Mouse (Mus musculus) cerebellum, adult 9-10 months (tissue): ENCODE measurements at regions not wholly inside any gene's neighbourhood (a gene's known extent, or its start where the extent isn't known, plus 50 kb on each side); places are given as distances from the start of the nearest gene placed in this dataset.

Experiments
- DNase-seq: peaks from one replicate; pipeline ENCODE4 v3.0.0; 2022

DNA sequence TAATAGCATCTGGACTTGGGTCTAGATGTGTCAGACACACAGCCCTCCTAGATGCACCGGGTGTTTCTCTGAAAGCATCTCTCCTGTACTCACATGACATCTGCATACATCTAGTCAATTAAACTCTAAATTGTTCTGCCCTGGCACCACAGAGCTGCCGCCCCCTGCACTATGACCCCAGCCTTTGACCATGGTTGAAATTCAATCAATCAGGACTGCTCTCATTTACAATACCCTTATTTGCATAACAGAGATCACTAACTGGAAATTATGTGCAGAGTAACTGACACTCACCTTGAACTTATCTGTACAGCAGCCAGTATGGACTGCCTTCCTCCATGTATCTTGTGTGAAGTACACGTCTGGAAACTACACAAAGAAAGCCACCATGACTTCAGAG lies 193.5 kb upstream of the Arpp21 start:
- no peak for DNase-seq

DNA sequence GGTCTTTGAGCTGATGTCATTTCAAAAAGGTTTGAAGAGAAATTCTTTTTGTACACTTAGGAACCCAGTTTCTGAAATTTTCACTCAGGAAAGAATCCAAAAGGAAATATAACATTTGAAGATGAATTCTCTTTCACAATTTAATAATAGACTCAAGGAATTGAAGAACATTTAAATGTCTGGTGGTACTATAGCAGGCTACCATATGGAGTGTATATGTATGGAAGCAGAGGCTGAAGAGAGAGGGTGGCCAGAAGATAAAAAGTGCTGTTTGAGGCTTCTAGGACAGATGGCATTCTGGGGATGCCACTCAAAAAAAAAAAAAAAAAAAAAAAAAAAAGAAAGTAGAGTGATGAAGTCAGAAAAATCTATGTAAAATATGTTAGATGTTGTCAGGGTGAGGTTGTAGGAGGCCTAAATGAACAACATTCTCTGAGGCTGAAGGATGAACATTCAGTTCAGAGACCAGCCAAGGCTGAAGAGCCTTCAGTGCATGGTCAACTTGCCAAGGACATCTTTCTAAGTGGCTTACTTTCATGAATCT lies 170.1 kb upstream of the Arpp21 start:
- no peak for DNase-seq

- no peak for DNase-seq
Measured at GRCm38 (mm10) chr9:112370746-112371145, 135.0 kb upstream of the Arpp21 start.

- no peak for DNase-seq
Measured at GRCm38 (mm10) chr9:112367291-112367690, 131.6 kb upstream of the Arpp21 start.

- DNase-seq, result no peak
Measured at GRCm38 (mm10) chr9:112361355-112361754, 125.6 kb upstream of the Arpp21 start.

- DNase-seq, result no peak
Measured at GRCm38 (mm10) chr9:112358711-112359298, 123.1 kb upstream of the Arpp21 start.

GRCm38 (mm10) chr9:112353196-112353595 lies 117.5 kb upstream of the Arpp21 start:
- peak; percentile 52 for DNase-seq

DNA sequence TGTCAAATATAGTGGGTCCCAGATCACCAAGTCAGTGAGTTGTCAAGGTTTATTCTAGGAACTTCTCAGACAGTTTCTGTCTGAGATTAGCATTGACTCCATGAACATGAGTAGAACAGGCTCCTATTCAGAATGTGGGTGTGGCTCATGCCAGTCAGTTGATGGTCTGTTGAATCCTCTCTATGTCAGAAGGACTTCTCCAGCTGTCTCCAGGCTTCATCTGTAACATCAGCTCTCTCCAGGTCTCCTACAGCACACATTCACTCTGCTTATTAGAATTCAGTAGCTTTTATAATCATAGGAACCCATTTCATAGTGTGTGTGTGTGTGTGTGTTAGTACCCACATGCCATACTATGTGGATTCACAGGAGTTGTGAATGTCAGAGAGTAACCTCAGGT lies 113.2 kb upstream of the Arpp21 start:
- DNase-seq, result no peak

DNA sequence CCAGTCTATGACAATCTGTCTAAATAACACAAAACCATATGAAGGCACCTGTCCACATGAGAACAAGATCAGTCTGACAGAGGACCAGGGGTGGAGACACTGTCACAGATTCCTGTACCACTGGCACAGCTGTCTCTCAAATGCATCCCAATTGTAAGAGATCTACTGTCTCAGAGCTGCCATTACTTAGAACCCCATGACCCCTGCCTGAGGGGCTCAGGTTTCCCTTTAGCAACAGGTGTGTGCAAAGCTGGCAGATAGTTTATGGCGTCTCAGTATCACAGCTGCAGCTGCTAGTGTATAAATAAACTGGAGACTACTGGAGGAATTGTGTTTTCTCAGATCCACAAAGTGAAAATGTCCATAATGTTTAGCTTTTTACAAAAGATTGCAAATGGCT lies 109.1 kb upstream of the Arpp21 start:
- DNase-seq, result no peak

DNA sequence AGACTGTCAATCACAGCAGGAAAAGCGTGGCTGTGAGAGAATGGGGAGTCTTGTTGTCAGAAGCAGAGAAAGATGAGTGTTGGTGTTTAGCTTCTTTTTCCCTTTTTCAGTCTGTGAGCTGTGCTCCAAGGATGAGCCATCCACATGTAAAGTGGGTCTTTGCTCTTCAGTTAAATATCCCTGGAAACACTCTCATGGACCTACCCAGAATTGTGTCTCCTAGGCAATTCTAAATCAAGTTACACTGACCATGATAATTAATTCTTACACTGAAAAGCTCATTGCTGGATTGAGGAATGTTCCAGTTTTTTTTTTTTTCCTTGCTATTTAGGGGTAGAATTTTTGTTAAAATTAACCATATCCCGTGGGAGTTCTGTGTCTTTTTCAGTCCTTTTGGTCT lies 104.6 kb upstream of the Arpp21 start:
- DNase-seq, result no peak

DNA sequence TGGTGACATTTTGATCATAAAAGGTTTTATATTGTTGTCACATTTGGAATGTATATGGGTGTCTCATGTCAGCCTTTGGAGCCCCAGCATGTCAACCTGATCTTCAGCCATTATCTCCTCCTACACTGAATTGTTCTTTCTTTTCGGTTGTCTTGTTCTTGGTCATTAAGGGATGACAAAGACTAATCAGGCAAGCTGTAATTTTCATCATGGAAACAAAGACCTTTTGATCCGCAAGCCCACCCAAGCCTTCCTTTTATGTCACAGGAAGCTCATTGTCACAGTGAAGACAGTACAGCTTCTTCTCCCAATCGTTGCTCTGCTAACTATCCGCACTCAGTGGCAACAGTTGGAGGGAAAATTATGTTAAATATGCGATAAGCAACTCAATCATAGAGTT lies 84.3 kb upstream of the Arpp21 start:
- DNase-seq, result no peak

DNA sequence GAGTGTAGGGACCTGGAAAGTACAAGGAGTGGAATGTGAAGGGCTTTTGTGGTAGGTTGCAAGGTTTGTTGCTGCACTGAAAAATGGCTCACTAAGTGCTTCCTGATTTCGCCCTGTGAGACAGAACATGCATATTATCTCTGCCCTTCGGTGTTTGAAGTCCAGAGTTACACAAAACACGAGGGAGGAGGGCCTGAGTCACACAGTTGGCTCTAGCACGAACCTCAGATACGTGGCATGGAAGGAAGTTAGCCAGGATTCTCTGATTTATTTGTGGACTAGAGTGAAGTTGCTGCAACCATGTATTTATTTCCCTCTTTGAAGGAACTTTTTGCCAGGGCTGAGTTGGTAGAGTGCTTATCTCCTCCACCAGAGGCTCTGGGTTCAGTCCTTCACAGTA lies 73.2 kb upstream of the Arpp21 start:
- DNase-seq, result no peak

- DNase-seq, result no peak
Measured at GRCm38 (mm10) chr9:112307837-112308236, 72.1 kb upstream of the Arpp21 start.

DNA sequence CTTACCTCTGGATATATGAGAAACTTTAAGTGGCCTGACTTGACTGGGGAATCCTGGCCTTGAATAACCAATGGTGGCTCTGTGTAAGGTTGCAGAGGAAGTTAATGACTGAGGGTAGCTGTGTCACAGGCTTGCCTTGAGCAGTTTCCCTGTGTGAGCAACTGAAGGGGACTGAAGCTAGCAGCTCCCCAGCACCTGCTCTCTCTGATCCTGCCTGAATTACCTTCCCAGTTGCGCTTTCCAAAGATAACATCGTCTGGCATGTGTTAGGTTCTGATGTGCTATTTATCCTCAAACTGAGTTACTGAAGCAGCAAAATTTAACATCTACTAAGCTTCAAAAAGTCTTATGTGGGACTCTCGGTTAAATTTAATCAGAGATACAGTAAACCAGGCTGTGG lies 56.1 kb upstream of the Arpp21 start:
- DNase-seq, result no peak
